Mouse (Mus musculus): ENCODE measurements around the gene Gm5930.
"Not testable (repeated sequence)": the region's sequence is repeated elsewhere in the genome, so short reads cannot be mapped to it uniquely, and the experiment has no call there.

The Gm5930 gene

GRCm38 (mm10) chr14:44338484-44338883, at the start of gene Gm5930:
TSS of gene Gm5930 (minus strand) at chr14:44338584.
- DNase-seq (ENCODE audit: low spot score in 2 of 2), result not testable (repeated sequence)

GRCm38 (mm10) chr14:44384233-44384632, 45.8 kb upstream of the Gm5930 start:
- DNase-seq (ENCODE audit: low spot score in 2 of 2), result not testable (repeated sequence)

- DNase-seq (ENCODE audit: low spot score in 2 of 2), result not testable (repeated sequence)
Observed at GRCm38 (mm10) chr14:44365057-44365456, 26.7 kb upstream of the Gm5930 start, which contains the start of gene Gm8229. TSS of gene Gm8229 (plus strand) at chr14:44365357.

- not testable (repeated sequence) for DNase-seq (ENCODE audit: low spot score in 2 of 2)
Observed at GRCm38 (mm10) chr14:44362301-44362700, 23.9 kb upstream of the Gm5930 start.

- not testable (repeated sequence) for DNase-seq (ENCODE audit: low spot score in 2 of 2)
Observed at GRCm38 (mm10) chr14:44361416-44361815, 23.0 kb upstream of the Gm5930 start.

- not testable (repeated sequence) for DNase-seq (ENCODE audit: low spot score in 2 of 2)
Observed at GRCm38 (mm10) chr14:44312049-44312448, 26.3 kb downstream of the Gm5930 start.

GRCm38 (mm10) chr14:44285280-44285679, 53.1 kb downstream of the Gm5930 start, which contains the start of gene Gm8220:
TSS of gene Gm8220 (plus strand) at chr14:44285580.
- not testable (repeated sequence) for DNase-seq (ENCODE audit: low spot score in 2 of 2)
